Mouse (Mus musculus): Measurements from ENCODE around the gene Srrm4. TPM values are rescaled to one million over a fixed set of nuclear protein-coding genes. Genes with fewer than 3 reads are reported as not detected.

Srrm4 gene
- polyA plus RNA-seq, 1 experiment from 2014 or later = 1.4 TPM

- no peaks in the 10 kb centered on the region; the same call in 1 of the 2 replicates for H3K27me3 ChIP-seq (replicated peaks; ENCODE audit: control insufficient read depth, insufficient read depth, low read length)
- WGBS = 0% methylated on average over 16 of the region's 20 CpGs
- peak within 1 kb of the TSS; percentile 64 for H3K9ac ChIP-seq (ENCODE audit: low read depth, low read length)
- no peaks in the 10 kb centered on the region for H3K36me3 ChIP-seq (ENCODE audit: control insufficient read depth, insufficient read depth, low read length)
- H3K27ac ChIP-seq (replicated peaks; ENCODE audit: low read depth, low read length) = peak within 1 kb of the TSS; percentile 70
- H3K4me3 ChIP-seq (ENCODE audit: low read depth, low read length) = peak within 1 kb of the TSS; percentile 39
- H3K4me1 ChIP-seq (ENCODE audit: control insufficient read depth, insufficient read depth, low read length) = peaks cover 20% of the 10 kb centered on the region
- H3K9me3 ChIP-seq (ENCODE audit: control insufficient read depth, low read length) = no peaks in the 10 kb centered on the region
- peak; percentile 83 for DNase-seq (ENCODE audit: low spot score)
- peak within 1 kb of the TSS; percentile 79 for H3K4me2 ChIP-seq (ENCODE audit: low read depth, low read length)
- peak; percentile 79 for ATAC-seq (ENCODE audit: low read depth)
These were observed 168.9 kb downstream of the Srrm4 start, which contains the start of gene Hspb8 for GRCm38 (mm10) chr5:116422699-116423201. Gene Hspb8, minus strand, starts transcription at chr5:116422864.

GRCm38 (mm10) chr5:116421791-116422481, 169.7 kb downstream of the Srrm4 start:
- Histone ChIP-seq H3K9ac (ENCODE audit: low read depth, low read length) (peak overlapping the region; percentile 64), H3K4me3 (ENCODE audit: low read depth, low read length) (peak overlapping the region; percentile 39), H3K9me3 (ENCODE audit: control insufficient read depth, low read length) (no peaks in the 10 kb centered on the region), H3K36me3 (ENCODE audit: control insufficient read depth, insufficient read depth, low read length) (no peaks in the 10 kb centered on the region), H3K27ac (replicated peaks; ENCODE audit: low read depth, low read length) (peak overlapping the region; percentile 56), H3K4me2 (ENCODE audit: low read depth, low read length) (peak overlapping the region; percentile 79), H3K27me3 (replicated peaks; ENCODE audit: control insufficient read depth, insufficient read depth, low read length) (no peaks in the 10 kb centered on the region; the same call in 1 of the 2 replicates), H3K4me1 (ENCODE audit: control insufficient read depth, insufficient read depth, low read length) (peaks cover 20% of the 10 kb centered on the region)
- DNase-seq (ENCODE audit: low spot score) (no peak), ATAC-seq (ENCODE audit: low read depth) (no peak)
- WGBS = 51% methylated on average over 22 of the region's 22 CpGs

DNA sequence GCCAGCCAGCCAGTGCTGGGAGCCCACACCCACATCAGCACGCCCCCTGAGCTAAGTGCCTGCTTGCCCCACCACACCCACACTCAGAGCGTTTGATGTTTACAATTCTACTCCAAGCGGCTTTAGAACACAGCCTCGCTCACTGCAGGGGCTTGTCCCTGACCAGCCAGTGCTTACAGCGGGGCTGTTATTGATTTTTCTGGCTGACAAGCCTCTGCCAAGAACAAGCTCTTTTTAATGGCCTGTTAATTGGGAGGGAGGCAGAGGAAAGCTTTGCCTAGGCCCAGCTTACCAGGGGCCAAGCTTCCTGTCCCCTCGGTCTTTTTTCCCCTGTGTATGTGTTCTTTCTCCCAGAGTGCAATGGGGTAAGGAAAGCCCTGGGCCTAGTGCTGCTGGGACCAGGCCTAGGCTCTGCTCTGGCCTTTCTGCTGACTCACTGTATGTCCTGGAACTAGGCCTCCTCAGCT, 170.8 kb downstream of the Srrm4 start:
- Histone ChIP-seq H3K27ac (replicated peaks; ENCODE audit: low read depth, low read length) (peak overlapping the region; percentile 35), H3K4me1 (ENCODE audit: control insufficient read depth, insufficient read depth, low read length) (peaks cover 23% of the 10 kb centered on the region), H3K27me3 (replicated peaks; ENCODE audit: control insufficient read depth, insufficient read depth, low read length) (no peaks in the 10 kb centered on the region; the same call in 1 of the 2 replicates), H3K4me2 (ENCODE audit: low read depth, low read length) (peak overlapping the region; percentile 43), H3K9me3 (ENCODE audit: control insufficient read depth, low read length) (no peaks in the 10 kb centered on the region), H3K9ac (ENCODE audit: low read depth, low read length) (peak overlapping the region; percentile 43; the same call in 1 of the 2 replicates), H3K4me3 (ENCODE audit: low read depth, low read length) (peak overlapping the region; percentile 24), H3K36me3 (ENCODE audit: control insufficient read depth, insufficient read depth, low read length) (no peaks in the 10 kb centered on the region)
- 19% methylated on average over 6 of the region's 6 CpGs for WGBS
- DNase-seq (ENCODE audit: low spot score) (peak; percentile 80), ATAC-seq (ENCODE audit: low read depth) (peak; percentile 45)

DNA sequence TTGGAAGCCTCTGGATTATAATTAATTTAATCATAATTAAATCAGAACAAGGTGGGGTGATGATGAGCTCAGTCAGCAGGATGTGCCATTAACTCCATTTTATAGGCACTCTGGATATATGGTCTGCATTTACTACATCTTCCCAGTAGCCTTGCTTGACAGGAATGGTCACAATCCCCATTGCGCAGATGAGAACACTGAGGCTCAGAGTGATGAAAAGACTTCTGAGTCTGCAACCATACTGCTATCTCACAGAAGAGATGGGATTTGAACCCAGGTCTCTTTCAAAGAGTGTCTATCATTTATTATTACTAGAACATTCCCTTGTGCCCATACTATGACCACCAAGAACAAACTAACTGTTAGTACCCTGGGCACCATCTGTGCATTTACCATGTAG, 171.4 kb downstream of the Srrm4 start:
- Histone ChIP-seq H3K27me3 (replicated peaks; ENCODE audit: control insufficient read depth, insufficient read depth, low read length) (no peaks in the 10 kb centered on the region; the same call in 1 of the 2 replicates), H3K36me3 (ENCODE audit: control insufficient read depth, insufficient read depth, low read length) (no peaks in the 10 kb centered on the region), H3K4me3 (ENCODE audit: low read depth, low read length) (peak overlapping the region; percentile 24; the same call in 1 of the 2 replicates), H3K9me3 (ENCODE audit: control insufficient read depth, low read length) (no peaks in the 10 kb centered on the region), H3K27ac (replicated peaks; ENCODE audit: low read depth, low read length) (peak overlapping the region; percentile 35; the same call in 1 of the 2 replicates), H3K9ac (ENCODE audit: low read depth, low read length) (peak overlapping the region; percentile 43; the same call in 1 of the 2 replicates), H3K4me2 (ENCODE audit: low read depth, low read length) (peak overlapping the region; percentile 43), H3K4me1 (ENCODE audit: control insufficient read depth, insufficient read depth, low read length) (peaks cover 25% of the 10 kb centered on the region)
- WGBS = 100% methylated on average over 1 of the region's 1 CpGs
- DNase-seq (ENCODE audit: low spot score) = no peak
- no peak for ATAC-seq (ENCODE audit: low read depth)

DNA sequence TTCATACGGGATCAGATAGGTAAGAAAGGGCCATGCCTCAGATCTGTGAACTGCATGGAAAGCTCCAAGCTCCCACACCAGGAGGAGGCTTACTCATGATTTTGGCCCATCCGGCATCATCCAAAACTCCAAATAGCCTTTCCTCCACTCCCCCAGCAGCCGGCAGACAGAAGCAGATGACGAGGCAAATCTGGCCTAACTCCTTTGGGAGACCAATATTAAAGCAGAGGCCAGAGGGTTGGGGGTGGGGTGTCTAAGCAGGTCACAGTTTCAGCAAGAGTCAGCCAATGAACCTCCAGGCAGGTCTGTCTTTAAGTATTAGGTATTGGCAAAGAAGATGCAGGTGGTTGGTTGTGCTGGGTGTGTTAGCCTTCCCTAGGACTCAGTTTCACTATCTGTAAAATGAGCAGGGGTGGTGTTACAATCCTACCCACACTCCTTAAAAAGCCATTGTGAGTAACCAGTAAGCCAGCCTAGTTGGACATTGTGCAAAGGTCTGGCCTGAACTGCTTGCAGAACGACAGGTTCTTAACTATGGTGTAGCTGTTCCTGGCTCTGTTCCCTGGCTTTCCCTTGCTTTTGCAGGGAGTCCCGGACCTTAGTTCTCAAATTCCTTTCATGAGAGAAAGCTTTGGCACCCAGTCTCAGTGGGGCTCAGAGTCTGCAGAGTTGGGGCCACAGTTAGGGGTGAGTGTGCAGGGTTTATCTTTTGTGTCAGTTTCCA, 172.1 kb downstream of the Srrm4 start:
- Histone ChIP-seq H3K36me3 (ENCODE audit: control insufficient read depth, insufficient read depth, low read length) (no peaks in the 10 kb centered on the region), H3K9me3 (ENCODE audit: control insufficient read depth, low read length) (no peaks in the 10 kb centered on the region), H3K4me1 (ENCODE audit: control insufficient read depth, insufficient read depth, low read length) (peaks cover 25% of the 10 kb centered on the region), H3K27me3 (replicated peaks; ENCODE audit: control insufficient read depth, insufficient read depth, low read length) (no peaks in the 10 kb centered on the region; the same call in 1 of the 2 replicates), H3K9ac (ENCODE audit: low read depth, low read length) (peak overlapping the region; percentile 16; the same call in 1 of the 2 replicates), H3K4me2 (ENCODE audit: low read depth, low read length) (peak overlapping the region; percentile 24), H3K4me3 (ENCODE audit: low read depth, low read length) (no peak overlapping the region; the same call in 1 of the 2 replicates), H3K27ac (replicated peaks; ENCODE audit: low read depth, low read length) (0 out of 2 replicates have a peak overlapping the region, but pooled peaks have one; percentile 21)
- no peak for ATAC-seq (ENCODE audit: low read depth)
- 61% methylated on average over 6 of the region's 6 CpGs for WGBS
- DNase-seq (ENCODE audit: low spot score) = peak; percentile 44

- WGBS = 22% methylated on average over 5 of the region's 5 CpGs
- H3K9me3 ChIP-seq (ENCODE audit: control insufficient read depth, low read length) = no peaks in the 10 kb centered on the region
- no peaks in the 10 kb centered on the region for H3K27me3 ChIP-seq (replicated peaks; ENCODE audit: control insufficient read depth, insufficient read depth, low read length)
- H3K4me2 ChIP-seq (ENCODE audit: low read depth, low read length) = no peak overlapping the region
- peaks cover 10% of the 10 kb centered on the region for H3K4me1 ChIP-seq (ENCODE audit: control insufficient read depth, insufficient read depth, low read length)
- ATAC-seq (ENCODE audit: low read depth) = peak; percentile 83; the same call in 1 of the 2 replicates
- no peak overlapping the region for H3K9ac ChIP-seq (ENCODE audit: low read depth, low read length)
- H3K36me3 ChIP-seq (ENCODE audit: control insufficient read depth, insufficient read depth, low read length) = no peaks in the 10 kb centered on the region
- H3K27ac ChIP-seq (replicated peaks; ENCODE audit: low read depth, low read length) = no peak overlapping the region; the same call in 1 of the 2 replicates
- H3K4me3 ChIP-seq (ENCODE audit: low read depth, low read length) = no peak overlapping the region
- DNase-seq (ENCODE audit: low spot score) = peak; percentile 82
These were observed 175.4 kb downstream of the Srrm4 start for GRCm38 (mm10) chr5:116416208-116416607.

- no peaks in the 10 kb centered on the region for H3K36me3 ChIP-seq (ENCODE audit: control insufficient read depth, insufficient read depth, low read length)
- H3K27me3 ChIP-seq (replicated peaks; ENCODE audit: control insufficient read depth, insufficient read depth, low read length) = no peaks in the 10 kb centered on the region
- H3K4me2 ChIP-seq (ENCODE audit: low read depth, low read length) = peak overlapping the region; percentile 34; the same call in 1 of the 2 replicates
- 0 out of 2 replicates have a peak, but pooled peaks have one; percentile 51 for ATAC-seq (ENCODE audit: low read depth)
- H3K4me1 ChIP-seq (ENCODE audit: control insufficient read depth, insufficient read depth, low read length) = peaks cover 18% of the 10 kb centered on the region
- H3K9ac ChIP-seq (ENCODE audit: low read depth, low read length) = peak overlapping the region; percentile 8; the same call in 1 of the 2 replicates
- DNase-seq (ENCODE audit: low spot score) = peak; percentile 90
- peak overlapping the region; percentile 33; the same call in 1 of the 2 replicates for H3K27ac ChIP-seq (replicated peaks; ENCODE audit: low read depth, low read length)
- 6% methylated on average over 15 of the region's 16 CpGs for WGBS
- no peak overlapping the region for H3K4me3 ChIP-seq (ENCODE audit: low read depth, low read length)
- H3K9me3 ChIP-seq (ENCODE audit: control insufficient read depth, low read length) = no peaks in the 10 kb centered on the region
These were observed 181.7 kb downstream of the Srrm4 start for GRCm38 (mm10) chr5:116409689-116410590.

Data from embryonic facial prominence, embryonic 14.5 days (tissue).